Mouse (Mus musculus) lung, adult 2 months (tissue): ENCODE data around the gene Skil. TPM values are rescaled to one million over a fixed set of nuclear protein-coding genes. Genes with fewer than 3 reads are reported as not detected.

ENCODE experiments used
- DNase-seq: peaks from one replicate; pipeline ENCODE4 v3.0.0; 2022
- H3K4me1 ChIP-seq: fragments of 200-500 bp; 2 replicates; pipeline ENCODE4 v1.6.1; 2011; ENCODE audit warnings: low read length; ENCODE audit not compliant: control insufficient read depth, insufficient read depth
- H3K4me3 ChIP-seq: fragments of 200-500 bp; replicated peaks from 2 replicates; pipeline ENCODE3; 2011; ENCODE audit warnings: low read depth, mild to moderate bottlenecking, control low read depth, low read length; ENCODE audit errors: extremely low read depth
- CTCF ChIP-seq: fragments of 200-500 bp; IDR thresholded peaks from 2 replicates; pipeline ENCODE4 v1.5.1; 2011; ENCODE audit warnings: mild to moderate bottlenecking, low read length, control low read depth; ENCODE audit not compliant: insufficient read depth
- POLR2A ChIP-seq: fragments of 200-500 bp; IDR thresholded peaks from 2 replicates; pipeline ENCODE4 v1.6.1; 2011; ENCODE audit warnings: low read depth, mild to moderate bottlenecking, control low read depth, low read length, borderline replicate concordance; ENCODE audit errors: extremely low read depth
- WGBS: fragments of 180-500 bp; shearing (Covaris S2); methylation state at CpG from one replicate; pipeline ENCODE4 v1.1.7; 2018; 5-methylcytosine and 5-hydroxymethylcytosine counted together
- polyA plus RNA-seq: library from polyadenylated mRNA; depleted of rRNA; stranded (reverse); fragments of >200 nt; gene quantifications from 2 replicates; pipeline ENCODE4 v1.2.3, GENCODE M21; 2012

Skil gene
- polyA plus RNA-seq, 1 experiment = 11.1 TPM

DNA sequence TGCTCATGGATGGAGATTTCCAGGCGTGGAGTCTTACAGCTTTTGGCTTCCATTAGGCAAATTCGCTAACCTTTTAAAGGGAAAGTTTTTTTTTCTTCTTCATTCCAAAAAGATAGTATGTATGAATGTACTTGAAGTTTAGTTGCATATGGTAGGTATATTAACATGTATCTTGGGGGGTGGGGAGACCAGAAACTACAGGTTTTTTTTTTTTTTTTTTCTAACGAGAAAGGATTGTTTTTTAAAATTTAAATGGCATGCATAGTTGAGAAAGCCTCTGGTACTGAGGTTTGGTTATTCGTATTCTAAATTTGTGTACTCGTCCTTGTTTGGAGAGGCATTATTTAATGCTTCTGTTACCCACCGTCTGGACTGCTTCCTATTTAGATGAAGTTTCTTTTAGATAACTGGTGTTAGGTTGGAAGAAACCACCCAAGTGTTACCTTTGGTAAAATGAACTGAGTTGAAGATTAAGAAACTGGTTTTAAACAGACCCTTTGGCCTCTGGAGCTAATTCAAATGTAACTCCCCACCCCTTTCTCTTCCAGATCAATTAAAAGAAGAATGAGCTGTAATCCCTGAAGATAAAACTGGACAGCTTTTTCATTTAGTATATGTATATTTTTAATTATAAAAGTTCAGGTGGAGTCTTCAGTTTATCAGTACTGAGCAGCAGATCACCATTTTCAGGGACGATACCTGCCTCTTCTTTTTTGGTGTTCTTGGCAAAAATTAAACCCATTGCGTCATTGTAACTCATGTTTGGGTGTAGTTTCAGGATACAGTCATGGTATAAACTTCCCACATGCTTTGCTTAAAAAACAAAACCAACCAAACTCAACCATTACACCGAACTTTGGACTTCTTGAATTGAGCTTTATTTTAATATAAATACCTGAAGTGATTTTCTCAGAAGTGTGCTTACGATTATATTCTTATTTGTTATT is 1.6 kb downstream of the Skil start:
- 18% methylated on average over 10 of the region's 10 CpGs for WGBS
- DNase-seq = no peak

DNA sequence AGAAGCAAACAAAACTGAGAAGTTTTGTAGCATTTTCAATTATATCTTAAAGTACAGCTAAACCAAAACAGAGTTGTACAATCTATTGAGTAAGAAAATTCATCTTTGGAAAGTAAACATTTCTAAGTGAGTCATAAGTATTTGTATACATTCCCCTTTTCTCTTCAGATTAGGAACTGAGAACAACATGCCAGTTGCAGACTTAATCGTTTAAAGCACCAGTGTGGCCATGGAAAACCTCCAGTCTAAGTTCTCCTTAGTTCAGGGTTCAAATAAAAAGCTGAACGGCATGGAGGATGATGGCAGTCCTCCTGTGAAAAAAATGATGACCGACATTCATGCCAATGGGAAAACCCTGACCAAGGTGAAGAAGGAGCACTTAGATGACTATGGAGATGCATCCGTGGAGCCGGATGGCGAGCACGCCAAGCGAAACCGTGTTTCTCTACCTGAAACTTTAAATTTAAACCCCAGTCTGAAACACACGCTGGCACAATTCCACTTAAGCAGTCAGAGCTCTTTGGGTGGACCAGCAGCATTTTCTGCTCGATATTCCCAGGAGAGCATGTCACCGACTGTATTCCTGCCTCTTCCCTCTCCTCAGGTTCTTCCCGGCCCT is 2.4 kb downstream of the Skil start:
- peak; percentile 28 for DNase-seq
- TF ChIP-seq CTCF (no peak), POLR2A (no peak)
- H3K4me1 ChIP-seq = peaks cover 12% of the 10 kb centered on the region
- 68% methylated on average over 13 of the region's 13 CpGs for WGBS
- no peak overlapping the region for H3K4me3 ChIP-seq

More for the DNA sequence above, 1.6 kb downstream of the Skil start:
- Histone ChIP-seq H3K4me1 (peaks cover 12% of the 10 kb centered on the region), H3K4me3 (peak overlapping the region; percentile 81)
- no peak for TF ChIP-seq CTCF
- no peak for TF ChIP-seq POLR2A

DNA sequence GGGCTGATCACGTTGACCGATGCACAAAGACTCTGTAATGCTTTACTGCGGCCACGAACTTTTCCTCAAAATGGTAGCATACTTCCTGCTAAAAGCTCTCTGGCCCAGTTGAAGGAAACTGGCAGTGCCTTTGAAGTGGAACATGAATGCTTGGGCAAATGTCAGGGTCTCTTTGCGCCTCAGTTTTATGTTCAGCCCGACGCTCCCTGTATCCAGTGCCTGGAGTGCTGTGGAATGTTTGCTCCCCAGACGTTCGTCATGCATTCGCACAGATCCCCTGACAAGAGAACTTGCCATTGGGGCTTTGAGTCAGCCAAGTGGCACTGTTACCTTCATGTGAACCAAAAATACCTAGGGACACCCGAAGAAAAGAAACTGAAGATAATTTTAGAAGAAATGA is 3.1 kb downstream of the Skil start:
- TF ChIP-seq POLR2A (no peak), CTCF (no peak)
- DNase-seq = no peak
- 53% methylated on average over 11 of the region's 11 CpGs for WGBS
- H3K4me3 ChIP-seq = no peak overlapping the region
- H3K4me1 ChIP-seq = peaks cover 12% of the 10 kb centered on the region

DNA sequence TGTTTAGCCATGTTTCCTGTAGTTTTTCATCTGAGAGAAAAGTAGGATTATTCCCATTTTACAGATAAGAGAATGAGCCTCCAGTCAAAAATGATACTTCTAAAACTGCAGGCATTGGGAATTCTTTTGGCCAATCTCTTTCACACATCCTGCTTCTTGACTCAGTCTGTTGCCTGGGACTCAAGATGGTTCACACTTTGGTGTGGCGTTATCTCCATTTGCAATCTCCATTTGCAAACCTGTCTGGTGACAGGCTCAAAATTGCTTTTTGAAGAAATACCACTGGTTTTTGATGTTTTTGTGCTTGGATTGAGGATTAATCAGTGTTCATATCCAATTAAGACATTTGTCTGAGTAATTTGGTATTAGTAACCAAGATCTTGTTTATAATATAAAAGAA is 3.7 kb downstream of the Skil start:
- Histone ChIP-seq H3K4me3 (no peak overlapping the region), H3K4me1 (peaks cover 14% of the 10 kb centered on the region)
- no peak for DNase-seq
- TF ChIP-seq CTCF = no peak
- TF ChIP-seq POLR2A = no peak
- WGBS = 100% methylated on average over 1 of the region's 1 CpGs

- no peak for DNase-seq
- Histone ChIP-seq H3K4me3 (no peak overlapping the region), H3K4me1 (peaks cover 27% of the 10 kb centered on the region)
- 53% methylated on average over 5 of the region's 5 CpGs for WGBS
- TF ChIP-seq POLR2A (no peak), CTCF (no peak)
Measured at GRCm38 (mm10) chr3:31100026-31100425, 5.2 kb downstream of the Skil start.

DNA sequence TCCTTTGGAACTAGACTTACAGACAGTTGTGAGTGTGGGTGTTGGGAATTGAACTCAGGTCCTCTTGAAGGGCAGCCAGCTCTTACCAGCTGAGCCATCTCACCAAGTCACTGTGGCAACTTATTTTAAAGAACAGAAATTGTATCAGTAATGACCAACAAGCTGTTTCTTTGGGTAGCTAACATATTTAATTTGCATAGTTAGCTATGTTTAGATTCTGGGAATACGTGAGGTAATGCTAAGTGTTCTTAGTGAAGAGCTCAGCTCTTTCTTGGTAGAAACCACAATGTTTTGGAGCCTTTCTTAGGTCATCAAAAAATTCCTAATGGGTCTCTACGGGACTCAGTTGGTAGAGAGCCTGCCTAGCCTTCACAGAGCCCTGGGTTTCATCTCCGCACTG is 5.9 kb downstream of the Skil start:
- WGBS = 70% methylated on average over 3 of the region's 3 CpGs
- Histone ChIP-seq H3K4me1 (peaks cover 28% of the 10 kb centered on the region), H3K4me3 (no peak overlapping the region)
- no peak for DNase-seq
- no peak for TF ChIP-seq CTCF
- no peak for TF ChIP-seq POLR2A

DNA sequence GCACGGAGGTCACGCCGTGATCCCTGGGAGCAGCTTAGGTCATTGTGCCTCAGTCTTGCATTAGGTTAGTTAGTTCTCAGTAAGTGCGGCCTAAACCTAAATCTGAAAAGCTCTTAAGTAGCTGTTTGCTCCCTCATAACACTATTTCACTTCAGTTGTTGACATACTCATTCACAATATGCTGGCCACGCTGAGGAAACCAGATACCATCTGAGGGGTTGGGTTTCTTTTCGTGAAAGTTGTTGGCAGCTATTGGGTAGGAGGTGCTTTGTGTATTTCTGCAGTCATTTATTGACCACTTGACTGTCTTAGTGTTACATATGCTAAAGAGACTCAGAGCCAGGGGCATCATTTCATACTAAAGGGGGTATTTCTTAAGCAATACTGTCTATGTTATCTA is 10.1 kb downstream of the Skil start:
- H3K4me3 ChIP-seq = no peak overlapping the region
- 38% methylated on average over 6 of the region's 6 CpGs for WGBS
- TF ChIP-seq CTCF = no peak
- no peak for TF ChIP-seq POLR2A
- peaks cover 32% of the 10 kb centered on the region for H3K4me1 ChIP-seq
- DNase-seq = no peak

GRCm38 (mm10) chr3:31106597-31106996 is 11.7 kb downstream of the Skil start:
- TF ChIP-seq CTCF (no peak), POLR2A (no peak)
- no peak for DNase-seq
- Histone ChIP-seq H3K4me1 (peaks cover 32% of the 10 kb centered on the region), H3K4me3 (no peak overlapping the region)
- WGBS = 70% methylated on average over 6 of the region's 6 CpGs

DNA sequence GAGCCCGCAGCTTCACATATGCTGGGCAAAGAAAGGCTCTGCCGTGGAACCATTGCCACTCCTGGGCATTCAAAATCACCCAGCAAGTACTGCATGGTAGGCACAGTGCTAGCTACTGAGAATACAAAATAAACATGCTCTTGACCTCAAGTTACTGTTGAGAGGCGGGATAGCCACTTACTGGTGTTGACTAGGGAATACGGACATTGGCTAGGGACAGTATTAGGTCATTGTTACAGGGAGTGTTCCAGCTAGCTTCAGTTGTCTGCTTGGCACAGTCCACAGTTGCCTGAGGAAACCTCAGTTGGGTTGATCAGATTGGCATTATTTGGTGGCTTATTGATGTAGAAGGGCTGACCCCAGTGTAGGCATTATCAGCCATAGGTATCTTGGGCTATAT is 12.8 kb downstream of the Skil start:
- no peak overlapping the region for H3K4me3 ChIP-seq
- 30% methylated on average over 4 of the region's 4 CpGs for WGBS
- no peak for TF ChIP-seq POLR2A
- no peak for TF ChIP-seq CTCF
- peaks cover 32% of the 10 kb centered on the region for H3K4me1 ChIP-seq
- peak; percentile 30 for DNase-seq

- Histone ChIP-seq H3K4me3 (no peak overlapping the region), H3K4me1 (peaks cover 24% of the 10 kb centered on the region)
- TF ChIP-seq POLR2A (no peak), CTCF (no peak)
- 39% methylated on average over 3 of the region's 3 CpGs for WGBS
- DNase-seq = no peak
Measured at GRCm38 (mm10) chr3:31109108-31109507, 14.2 kb downstream of the Skil start.
